Mouse (Mus musculus): Measurements from ENCODE around the gene Ms4a12.

DNA sequence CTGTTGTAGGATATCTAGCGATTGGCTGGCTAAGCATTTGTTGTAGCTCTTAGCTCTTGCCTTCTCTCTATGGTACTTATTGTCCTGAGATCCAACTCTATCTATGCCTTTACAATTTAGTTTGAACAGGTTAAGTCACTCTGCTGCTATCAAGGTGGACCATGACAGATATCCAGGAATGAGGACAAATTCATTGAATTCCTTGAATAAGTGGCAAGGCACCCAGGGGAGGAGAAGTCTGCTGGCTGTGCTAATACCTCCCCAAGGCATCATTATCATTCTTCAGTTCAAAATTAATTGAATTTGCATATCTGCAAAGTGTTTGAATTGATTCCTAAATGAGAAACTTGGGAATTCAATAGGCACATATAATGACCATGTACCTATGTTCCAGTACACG is 54.8 kb downstream of the Ms4a12 start:
- no peak for TF ChIP-seq CTCF (IDR thresholded peaks at IDR 0.05; ENCODE audit: borderline replicate concordance, insufficient read depth, low read depth, low read length)
- no peak for TF ChIP-seq POLR2A (IDR thresholded peaks at IDR 0.05; ENCODE audit: borderline replicate concordance, insufficient read depth, low read length)

Data from cerebellum, adult 2 months (tissue).